Mouse (Mus musculus) G1E (cell line): ENCODE results near the gene Gprc5c. TPM values are rescaled to one million over a fixed set of nuclear protein-coding genes. Genes with fewer than 3 reads are reported as not detected.

Experiments
- ATAC-seq: 2 replicates; pipeline ENCODE4 v1.8.0; 2016; ENCODE audit warnings: mild to moderate bottlenecking; ENCODE audit not compliant: insufficient number of reproducible peaks, poor library complexity, low FRiP score, severe bottlenecking; ENCODE audit errors: extremely low read depth
- DNase-seq: peaks from one replicate; pipeline ENCODE4 v3.0.0; 2012; ENCODE audit warnings: low spot score
- H3K27me3 ChIP-seq: 2 replicates; pipeline ENCODE4 v1.6.1; 2012; ENCODE audit warnings: mild to moderate bottlenecking, low read length, inconsistent platforms; ENCODE audit not compliant: insufficient read depth
- H3K36me3 ChIP-seq: replicated peaks from 2 replicates; pipeline ENCODE3; 2012; ENCODE audit warnings: mild to moderate bottlenecking, inconsistent platforms
- H3K4me1 ChIP-seq: 2 replicates; pipeline ENCODE4 v1.6.1; 2012; ENCODE audit warnings: low read depth, low read length, inconsistent platforms, mixed read lengths; ENCODE audit not compliant: insufficient read depth
- H3K4me3 ChIP-seq: 2 replicates; pipeline ENCODE4 v1.5.1; 2012; ENCODE audit warnings: low read depth, mild to moderate bottlenecking, inconsistent platforms, low read length, moderate library complexity, mixed read lengths
- H3K9me3 ChIP-seq: replicated peaks from 2 replicates; pipeline ENCODE4 v1.6.1; 2012; ENCODE audit warnings: inconsistent platforms
- CTCF ChIP-seq: IDR thresholded peaks from 2 replicates; pipeline ENCODE4 v1.5.1; 2012; ENCODE audit warnings: low read depth, low read length, inconsistent platforms, mixed read lengths
- GATA1 ChIP-seq: IDR thresholded peaks from 2 replicates; pipeline ENCODE4 v1.6.1; 2012; ENCODE audit warnings: borderline replicate concordance, low read length, inconsistent platforms, mixed read lengths
- GATA2 ChIP-seq: IDR thresholded peaks from 2 replicates; pipeline ENCODE4 v1.6.1; 2012; ENCODE audit warnings: low read depth, low read length, inconsistent platforms, borderline replicate concordance
- POLR2AphosphoS5 ChIP-seq: IDR thresholded peaks from 2 replicates; pipeline ENCODE4 v1.6.1; 2012; ENCODE audit warnings: low read depth, low read length, inconsistent platforms; ENCODE audit not compliant: insufficient replicate concordance
- TAL1 ChIP-seq: conservative IDR thresholded peaks from 2 replicates; pipeline ENCODE4 v1.6.1; 2012; ENCODE audit warnings: low read depth, low read length, inconsistent platforms, mixed read lengths
- polyA plus RNA-seq: library from polyadenylated mRNA; stranded (reverse); fragments of >175 nt; gene quantifications from 2 replicates; pipeline ENCODE4 v1.2.3, GENCODE M21; 2012
- total RNA-seq, 2 experiments: library from RNA; stranded (forward) in 1 of 2; stranded (reverse) in 1 of 2; fragments of 200-1000 nt in 1 of 2; fragments of >200 nt in 1 of 2; fragmentation: Nextera tagmentation in 1 of 2; gene quantifications; 2 replicates each; pipeline ENCODE4 v1.2.3; 2014 to 2017

Gene Gprc5c
- total and polyA plus RNA-seq, 3 experiments, result 0.22 TPM; not detected in 2

DNA sequence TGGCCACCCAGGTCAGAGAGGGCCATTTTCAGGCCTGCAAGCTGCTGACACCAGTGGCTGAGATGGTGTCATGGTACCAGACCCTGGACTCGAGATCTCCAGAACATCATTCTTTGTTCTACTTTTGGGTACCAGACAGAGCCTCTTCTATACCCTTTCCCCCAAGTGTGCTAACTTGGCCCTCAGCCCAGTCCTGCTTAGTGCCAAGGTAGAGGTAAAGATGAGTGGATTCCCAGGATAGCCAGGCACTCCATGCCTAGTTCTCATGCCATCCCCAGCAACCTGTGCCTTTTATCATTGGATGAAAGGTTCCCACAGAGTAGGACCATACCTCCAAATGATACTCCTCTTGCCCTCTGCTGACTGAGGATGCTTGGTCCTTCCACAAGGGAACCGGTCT lies 20.6 kb downstream of the Gprc5c start:
- ATAC-seq (no peak), DNase-seq (no peak)
- Histone ChIP-seq H3K9me3 (peaks cover 83% of the 10 kb centered on the region), H3K4me1 (no peaks in the 10 kb centered on the region), H3K4me3 (no peak overlapping the region), H3K27me3 (no peaks in the 10 kb centered on the region; the same call in 1 of the 2 replicates), H3K36me3 (no peaks in the 10 kb centered on the region)
- TF ChIP-seq GATA2 (no peak), CTCF (no peak), POLR2AphosphoS5 (no peak), GATA1 (no peak), TAL1 (no peak)

DNA sequence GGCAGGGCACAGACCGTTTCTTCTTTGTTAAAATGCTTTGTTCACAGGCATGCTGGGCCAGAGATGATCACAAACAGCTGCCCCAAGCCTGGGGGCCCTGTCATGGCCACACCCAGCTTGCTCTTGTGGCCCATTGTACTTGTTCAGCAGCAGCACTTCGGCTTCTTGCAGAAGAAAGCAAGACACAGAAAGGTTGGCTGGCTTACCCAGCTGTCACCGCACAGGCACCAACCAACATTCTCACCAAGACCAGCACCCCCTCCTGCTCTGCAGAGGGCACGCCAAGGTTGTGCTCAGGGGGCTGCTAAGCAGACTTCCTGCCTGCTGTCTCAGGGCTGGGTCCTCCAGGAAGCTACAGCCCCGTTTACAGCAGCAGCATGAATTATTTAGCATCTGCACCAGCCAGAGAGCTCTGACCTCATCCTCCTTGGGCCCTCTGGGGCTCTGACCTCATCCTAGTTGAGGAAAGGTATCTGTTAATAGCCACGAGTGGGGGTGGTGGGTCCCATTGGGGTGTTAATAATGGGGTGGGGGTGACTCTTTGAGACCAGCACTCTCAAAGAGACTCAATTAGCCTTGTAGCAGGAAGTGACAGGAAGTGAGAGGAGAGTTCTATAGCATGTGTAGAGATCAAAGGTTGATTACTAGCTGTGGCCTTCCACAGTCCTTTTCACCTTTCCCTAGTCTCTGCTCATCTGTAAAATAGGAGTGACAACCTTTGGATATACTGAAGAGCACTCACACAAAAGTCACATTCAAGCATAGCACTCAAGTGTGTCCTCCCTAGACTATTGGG lies 22.3 kb downstream of the Gprc5c start:
- H3K36me3 ChIP-seq, result no peaks in the 10 kb centered on the region
- no peaks in the 10 kb centered on the region for H3K4me1 ChIP-seq
- ATAC-seq (no peak), DNase-seq (no peak)
- TF ChIP-seq CTCF, result no peak
- TF ChIP-seq POLR2AphosphoS5, result no peak
- TF ChIP-seq GATA1, result no peak
- no peaks in the 10 kb centered on the region for H3K27me3 ChIP-seq
- peaks cover 75% of the 10 kb centered on the region for H3K9me3 ChIP-seq
- H3K4me3 ChIP-seq, result no peak overlapping the region

DNA sequence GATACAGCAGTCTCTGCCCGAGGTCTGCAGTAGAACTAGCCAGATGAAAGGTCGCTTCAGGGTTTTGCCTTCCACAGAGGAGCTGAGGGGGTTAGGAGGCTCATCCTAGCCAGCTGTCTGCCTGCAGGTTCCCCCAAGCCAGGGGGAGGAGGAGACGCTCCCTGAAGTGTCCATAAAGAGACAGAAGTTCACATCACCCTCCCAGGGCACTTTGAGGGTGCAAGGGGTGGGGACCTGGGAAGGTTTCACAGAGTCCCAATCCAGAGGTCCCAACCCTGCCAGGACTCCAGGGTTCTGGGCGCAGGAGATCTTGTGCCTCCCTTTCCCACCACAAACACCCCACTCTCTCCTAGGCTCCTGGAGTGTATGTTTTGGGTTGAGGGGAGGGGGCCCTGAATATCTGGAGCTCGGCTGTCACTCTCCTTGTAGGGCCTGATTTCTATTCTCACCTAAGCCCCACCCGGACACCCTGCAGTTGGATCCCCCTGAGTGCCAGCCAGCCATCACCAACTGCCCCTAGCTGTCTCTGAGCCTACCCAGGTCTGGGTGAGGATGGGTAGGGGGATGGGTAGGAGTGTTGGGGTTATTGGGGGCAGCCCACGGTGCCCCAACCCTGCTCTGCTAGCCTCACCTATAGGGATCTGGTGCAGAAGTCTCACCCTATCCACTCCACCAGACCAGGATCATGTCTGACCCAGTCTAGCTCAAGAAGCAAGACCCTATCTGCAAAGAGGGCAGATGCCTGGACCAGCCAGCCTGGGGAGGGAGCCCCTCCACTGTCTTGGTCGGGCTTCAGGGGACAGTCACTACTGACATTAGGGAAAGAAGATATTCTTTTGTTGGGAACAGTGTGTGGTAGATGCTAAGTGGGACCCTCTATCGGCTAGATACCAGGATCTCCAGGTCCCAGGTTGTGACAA lies 23.5 kb downstream of the Gprc5c start:
- no peaks in the 10 kb centered on the region for H3K4me1 ChIP-seq
- no peak for ATAC-seq

DNA sequence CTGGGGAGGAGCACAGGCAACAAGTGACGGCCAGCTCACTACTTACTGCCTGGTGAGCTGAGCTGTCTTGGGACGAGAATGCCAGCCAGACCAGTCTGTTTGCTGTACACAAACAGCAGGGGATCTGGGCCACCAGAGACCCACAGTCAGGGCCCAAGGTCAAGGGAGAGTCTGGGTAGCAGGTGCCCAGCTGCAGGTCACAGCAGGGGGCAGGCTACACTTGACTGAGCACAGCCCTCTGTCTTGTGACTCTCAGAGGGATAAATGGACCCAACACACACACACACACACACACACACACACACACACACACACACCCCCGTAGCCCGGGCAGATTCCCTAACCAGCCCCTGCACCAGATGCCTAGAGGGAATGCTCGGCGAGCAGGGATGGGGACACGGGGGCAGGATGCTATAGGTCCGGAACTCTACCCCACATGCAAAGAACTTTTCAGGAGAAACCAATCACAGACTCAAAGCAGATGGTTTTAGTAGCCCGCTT lies 24.4 kb downstream of the Gprc5c start:
- Histone ChIP-seq H3K36me3 (no peaks in the 10 kb centered on the region), H3K4me1 (no peaks in the 10 kb centered on the region), H3K9me3 (peaks cover 60% of the 10 kb centered on the region), H3K4me3 (no peak overlapping the region), H3K27me3 (no peaks in the 10 kb centered on the region)
- TF ChIP-seq GATA2 (no peak), CTCF (no peak), POLR2AphosphoS5 (no peak), TAL1 (no peak), GATA1 (no peak)
- no peak for DNase-seq
- no peak for ATAC-seq

More for the DNA sequence above, 23.5 kb downstream of the Gprc5c start:
- Histone ChIP-seq H3K4me3 (no peak overlapping the region), H3K36me3 (no peaks in the 10 kb centered on the region), H3K27me3 (no peaks in the 10 kb centered on the region), H3K9me3 (peaks cover 62% of the 10 kb centered on the region)
- no peak for DNase-seq
- TF ChIP-seq TAL1, result no peak
- TF ChIP-seq POLR2AphosphoS5, result no peak
- TF ChIP-seq CTCF, result no peak
- TF ChIP-seq GATA2, result no peak
- no peak for TF ChIP-seq GATA1

DNA sequence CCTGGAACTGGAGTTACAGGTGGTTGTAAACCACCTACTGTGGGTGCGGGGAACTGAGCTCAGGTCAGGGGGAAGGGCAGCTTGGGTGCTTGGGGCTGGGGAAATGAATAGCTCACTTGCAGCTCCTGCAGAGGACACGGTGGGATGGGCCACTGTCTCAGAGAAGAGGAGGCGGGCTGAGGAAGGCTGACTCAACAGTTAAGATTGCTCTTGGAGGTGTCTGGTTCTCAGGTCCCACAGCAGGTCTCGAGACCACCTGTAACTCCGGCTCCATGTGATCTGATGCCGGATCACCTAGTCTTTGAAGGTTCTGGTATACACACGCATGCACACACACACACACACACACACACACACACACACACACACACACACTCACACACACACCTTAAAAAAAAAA lies 25.2 kb downstream of the Gprc5c start:
- no peak overlapping the region for H3K4me3 ChIP-seq
- no peaks in the 10 kb centered on the region for H3K27me3 ChIP-seq
- DNase-seq (no peak), ATAC-seq (no peak)
- no peaks in the 10 kb centered on the region for H3K36me3 ChIP-seq
- no peak for TF ChIP-seq TAL1
- TF ChIP-seq CTCF, result no peak
- no peak for TF ChIP-seq GATA1
- TF ChIP-seq GATA2, result no peak
- no peak for TF ChIP-seq POLR2AphosphoS5
- no peaks in the 10 kb centered on the region for H3K4me1 ChIP-seq
- H3K9me3 ChIP-seq, result peaks cover 55% of the 10 kb centered on the region

DNA sequence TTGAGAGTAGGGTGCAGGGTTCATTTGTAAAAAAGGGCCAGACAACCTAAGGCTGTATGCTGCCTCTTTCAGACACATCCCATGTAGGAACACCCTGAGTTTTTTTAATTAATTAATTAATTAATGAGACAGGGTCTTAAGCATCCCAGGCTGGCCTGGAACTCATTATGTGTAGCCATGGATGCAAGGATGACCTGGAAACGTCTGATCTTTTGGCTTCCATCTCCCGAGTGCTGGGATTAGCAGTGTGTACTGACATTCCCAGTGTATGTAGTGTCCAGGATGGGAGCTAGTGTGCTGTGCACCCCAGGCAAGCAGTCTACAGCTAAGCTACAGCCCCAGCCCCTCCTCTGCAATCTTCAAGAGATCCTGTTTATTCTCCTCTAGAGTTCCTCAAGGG lies 25.7 kb downstream of the Gprc5c start:
- DNase-seq, result no peak
- no peaks in the 10 kb centered on the region for H3K4me1 ChIP-seq
- no peak for TF ChIP-seq GATA1
- H3K36me3 ChIP-seq, result no peaks in the 10 kb centered on the region
- H3K27me3 ChIP-seq, result no peaks in the 10 kb centered on the region
- no peak overlapping the region for H3K4me3 ChIP-seq
- no peak for ATAC-seq
- peaks cover 51% of the 10 kb centered on the region for H3K9me3 ChIP-seq
